Mouse (Mus musculus) kidney, embryonic 15.5 days (tissue): ENCODE data around the gene Gpn2. TPM values are rescaled to one million over a fixed set of nuclear protein-coding genes. Genes with fewer than 3 reads are reported as not detected.

Experiments
- microRNA-seq: library from miRNA; unstranded; fragments of <30 nt; microRNA quantifications from one replicate; pipeline ENCODE4, GENCODE M21; 2016
- polyA plus RNA-seq: library from polyadenylated mRNA; unstranded; fragments of >200 nt; fragmentation: Nextera tagmentation; extraction: Ambion mirVana; gene quantifications from 2 replicates; pipeline ENCODE4 v1.2.1, GENCODE M21; 2015

Gpn2 gene
- polyA plus RNA-seq, 1 experiment from 2014 or later = 20.3 TPM

Small RNA genes within 50 kb of the gene (microRNA-seq; reads per million reads assigned to microRNA genes)
- not detected for gene Gm23158

Other genes starting within 250 kb of the Gpn2 start
- 12.0 and 13.1 TPM in 2 replicates for gene Wdtc1, start 230.9 kb upstream of the Gpn2 start, polyA plus RNA-seq
- 7.5 and 8.3 TPM in 2 replicates for gene Slc9a1, start 214.7 kb upstream of the Gpn2 start, polyA plus RNA-seq
- gene Tent5b, start 104.2 kb upstream of the Gpn2 start, polyA plus RNA-seq = 1.2 and 1.3 TPM in 2 replicates
- 0.64 and 1.0 TPM in 2 replicates for gene Trnp1, start 85.8 kb upstream of the Gpn2 start, polyA plus RNA-seq
- 22.0 and 22.4 TPM in 2 replicates for gene Kdf1, start 65.4 kb upstream of the Gpn2 start, polyA plus RNA-seq
- gene Nudc, start 38.4 kb upstream of the Gpn2 start, polyA plus RNA-seq = 334 and 359 TPM in 2 replicates
- 0.44 and 0.64 TPM in 2 replicates for gene Nr0b2, start 31.0 kb upstream of the Gpn2 start, polyA plus RNA-seq
- gene Gpatch3, start 9.6 kb upstream of the Gpn2 start, polyA plus RNA-seq = 7.4 and 7.8 TPM in 2 replicates
- 9.8 and 13.3 TPM in 2 replicates for gene Sfn, start 17.8 kb downstream of the Gpn2 start, polyA plus RNA-seq
- 2.5 and 3.8 TPM in 2 replicates for gene Zdhhc18, start 65.8 kb downstream of the Gpn2 start, polyA plus RNA-seq
- gene Pigv, start 88.3 kb downstream of the Gpn2 start, polyA plus RNA-seq = 19.9 and 20.2 TPM in 2 replicates
- gene Arid1a, start 172.4 kb downstream of the Gpn2 start, polyA plus RNA-seq = 33.5 and 36.1 TPM in 2 replicates